Mouse (Mus musculus): ENCODE measurements around the gene Srsf1. TPM values are rescaled to one million over a fixed set of nuclear protein-coding genes. Genes with fewer than 3 reads are reported as not detected.

Gene Srsf1
- 164 and 194 TPM in 2 replicates for polyA plus RNA-seq (2012; rRNA removed)

GRCm38 (mm10) chr11:88046944-88047794 lies at the start of gene Srsf1:
Gene Srsf1, plus strand, starts transcription at chr11:88047373.

GRCm38 (mm10) chr11:88067586-88068410 lies 20.6 kb downstream of the Srsf1 start, which contains the start of gene Vezf1:
Gene Vezf1, plus strand, starts transcription at chr11:88068279.

GRCm38 (mm10) chr11:88098021-88098729 lies 51.0 kb downstream of the Srsf1 start, which contains the start of gene Cuedc1:
Gene Cuedc1, plus strand, starts transcription at chr11:88098058.

Other genes starting within 250 kb of the Srsf1 start
- gene Lpo, start 219.1 kb upstream of the Srsf1 start, polyA plus RNA-seq (2012; rRNA removed), result not detected in 2 replicates
- 2.0 and 2.1 TPM in 2 replicates for gene Mks1, start 194.2 kb upstream of the Srsf1 start, polyA plus RNA-seq (2012; rRNA removed)
- gene Epx, start 171.8 kb upstream of the Srsf1 start, polyA plus RNA-seq (2012; rRNA removed), result 3.3 and 4.3 TPM in 2 replicates
- not detected in 2 replicates for gene Olfr462, start 155.1 kb upstream of the Srsf1 start, polyA plus RNA-seq (2012; rRNA removed)
- gene Olfr463, start 150.0 kb upstream of the Srsf1 start, polyA plus RNA-seq (2012; rRNA removed), result not detected in 2 replicates
- gene Olfr464, start 126.4 kb upstream of the Srsf1 start, polyA plus RNA-seq (2012; rRNA removed), result not detected in 2 replicates
- 22.7 and 22.9 TPM in 2 replicates for gene Dynll2, start 59.8 kb upstream of the Srsf1 start, polyA plus RNA-seq (2012; rRNA removed)
- gene Vezf1, start 20.9 kb downstream of the Srsf1 start, polyA plus RNA-seq (2012; rRNA removed), result 5.7 and 6.4 TPM in 2 replicates
- gene Cuedc1, start 50.7 kb downstream of the Srsf1 start, polyA plus RNA-seq (2012; rRNA removed), result 0.77 and 1.3 TPM in 2 replicates
- 32.8 and 33.3 TPM in 2 replicates for gene Mrps23, start 157.0 kb downstream of the Srsf1 start, polyA plus RNA-seq (2012; rRNA removed)
- gene Ccdc182, start 246.7 kb downstream of the Srsf1 start, polyA plus RNA-seq (2012; rRNA removed), result not detected in 2 replicates